Mouse (Mus musculus) CD4-positive, CD25-positive, alpha-beta regulatory T cell, adult 2 months (primary cell): ENCODE data around the gene Cyp4f16.
"Not testable (repeated sequence)": the region's sequence is repeated elsewhere in the genome, so short reads cannot be mapped to it uniquely, and the experiment has no call there.

Experiments
- DNase-seq: peaks from one replicate; pipeline ENCODE4 v3.0.0-alpha.2; 2012; ENCODE audit warnings: low read depth, low spot score

The Cyp4f16 gene

GRCm38 (mm10) chr17:32550900-32551770, 14.8 kb downstream of the Cyp4f16 start:
- DNase-seq = peak; percentile 88

- not testable (repeated sequence) for DNase-seq
Measured at GRCm38 (mm10) chr17:32553016-32553415, 16.7 kb downstream of the Cyp4f16 start.

GRCm38 (mm10) chr17:32554368-32554767, 18.0 kb downstream of the Cyp4f16 start:
- DNase-seq = not testable (repeated sequence)

GRCm38 (mm10) chr17:32563301-32563700, 26.9 kb downstream of the Cyp4f16 start:
- DNase-seq = not testable (repeated sequence)

GRCm38 (mm10) chr17:32573286-32573685, 36.9 kb downstream of the Cyp4f16 start:
- not testable (repeated sequence) for DNase-seq

GRCm38 (mm10) chr17:32577496-32578186, 41.3 kb downstream of the Cyp4f16 start:
- DNase-seq = no peak

GRCm38 (mm10) chr17:32596494-32596893, 60.1 kb downstream of the Cyp4f16 start:
- no peak for DNase-seq
